Mouse (Mus musculus): ENCODE measurements around the gene Cspg4. TPM values are rescaled to one million over a fixed set of nuclear protein-coding genes. Genes with fewer than 3 reads are reported as not detected.

The Cspg4 gene
- 21.3 and 24.9 TPM in 2 replicates for polyA plus RNA-seq (2012; rRNA removed)

DNA sequence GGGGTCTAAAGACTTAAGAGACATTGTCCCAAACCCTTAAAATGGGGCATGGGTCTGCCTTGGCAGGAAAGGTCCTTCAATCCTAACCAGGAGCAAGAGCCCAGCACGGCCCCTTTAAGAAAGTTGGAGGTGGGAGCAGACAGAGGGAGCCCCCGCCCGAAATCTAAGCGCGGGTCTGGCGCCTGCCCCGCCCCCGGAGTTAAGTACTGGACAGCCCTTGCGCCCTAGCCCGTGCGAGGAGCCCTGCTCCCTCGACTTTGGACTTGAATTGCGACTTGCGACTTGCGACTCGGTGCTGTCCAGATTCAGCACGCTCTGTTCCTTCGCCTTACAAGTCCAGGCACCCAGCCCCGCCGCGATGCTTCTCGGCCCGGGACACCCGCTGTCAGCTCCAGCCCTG, at the start of gene Cspg4:
Cspg4 (plus strand) TSS at position 202 of the 400 bp plus-strand sequence.

GRCm38 (mm10) chr9:56864216-56864729, 560 bp upstream of the Cspg4 start, which contains the start of gene Odf3l1:
TSS of gene Odf3l1 (minus strand) at chr9:56864679.

DNA sequence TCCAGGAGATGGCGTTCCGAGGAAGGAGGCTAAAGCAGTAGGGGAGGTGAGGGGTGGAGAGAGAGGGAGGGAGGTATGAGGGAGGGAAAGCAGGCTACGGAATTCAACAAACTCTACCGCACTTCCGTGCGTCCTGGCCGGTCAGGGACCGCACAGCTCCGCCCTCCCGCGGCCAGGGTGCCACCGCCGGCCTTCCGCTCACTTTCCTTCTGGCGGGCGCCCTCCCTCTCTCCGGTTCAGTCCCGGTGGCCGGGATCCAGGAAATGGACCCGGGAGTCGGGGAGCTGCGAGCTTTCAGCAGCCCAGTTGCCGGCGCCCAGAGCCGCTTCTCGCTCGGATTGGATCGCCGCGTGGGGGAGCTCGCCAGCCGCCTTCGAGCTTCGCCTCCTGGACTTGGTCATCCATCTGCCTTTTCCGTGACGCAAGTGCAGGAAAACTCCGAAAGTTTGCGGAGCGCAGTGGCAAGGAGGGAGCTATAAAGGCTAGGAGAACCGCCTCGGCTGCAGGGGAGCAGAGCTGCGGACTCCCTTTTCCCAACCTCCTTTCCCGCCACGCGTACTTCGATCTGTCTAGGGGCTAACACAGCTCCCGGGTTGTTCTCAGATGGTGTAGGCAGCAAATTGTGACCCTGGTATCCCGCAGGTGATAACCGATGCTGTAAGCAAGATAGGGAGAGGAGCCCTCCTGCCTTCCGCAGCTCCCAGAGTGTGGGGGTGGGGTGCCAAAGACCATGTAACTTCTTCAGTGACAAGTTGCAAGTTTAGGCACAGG, 63.4 kb downstream of the Cspg4 start, which contains the start of gene Snx33:
Snx33 (minus strand) TSS at position 331 of the 771 bp plus-strand sequence.

DNA sequence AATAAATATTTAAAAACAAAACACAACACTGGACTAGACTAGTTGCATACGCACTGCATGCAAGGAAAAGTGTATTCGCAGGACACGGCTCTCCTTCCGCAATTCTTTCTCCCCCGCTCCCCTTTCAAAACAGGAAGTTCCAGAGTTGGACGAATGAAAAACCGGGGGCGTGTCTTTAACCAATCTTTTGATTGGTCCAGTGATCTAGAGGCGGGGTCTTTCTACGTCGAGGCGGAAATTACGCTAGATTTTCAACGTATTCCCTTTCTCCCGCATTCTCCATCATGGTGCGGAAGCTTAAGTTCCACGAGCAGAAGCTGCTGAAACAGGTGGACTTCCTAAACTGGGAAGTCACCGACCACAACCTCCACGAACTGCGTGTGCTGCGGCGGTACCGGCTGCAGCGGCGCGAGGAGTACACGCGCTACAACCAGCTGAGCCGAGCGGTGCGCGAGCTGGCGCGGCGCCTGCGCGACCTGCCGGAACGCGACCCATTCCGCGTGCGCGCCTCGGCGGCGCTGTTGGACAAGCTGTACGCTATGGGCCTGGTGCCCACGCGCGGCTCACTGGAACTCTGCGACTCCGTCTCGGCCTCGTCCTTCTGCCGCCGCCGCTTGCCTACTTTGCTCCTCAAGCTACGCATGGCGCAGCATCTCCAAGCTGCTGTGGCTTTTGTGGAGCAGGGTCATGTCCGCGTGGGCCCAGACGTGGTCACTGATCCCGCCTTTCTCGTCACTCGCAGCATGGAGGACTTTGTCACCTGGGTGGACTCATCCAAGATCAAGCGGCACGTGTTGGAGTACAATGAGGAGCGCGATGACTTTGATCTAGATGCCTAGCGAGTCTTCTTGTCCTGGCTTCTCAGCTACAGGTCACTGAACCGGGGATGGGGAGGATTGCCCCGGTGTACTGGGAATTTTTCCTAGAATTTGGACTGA, 72.7 kb downstream of the Cspg4 start, which contains the start of gene Imp3:
Imp3 (plus strand) TSS at position 253 of the 938 bp plus-strand sequence.

Other genes starting within 250 kb of the Cspg4 start
- gene Lingo1, start 68.6 kb upstream of the Cspg4 start, polyA plus RNA-seq (2012; rRNA removed), result 1.7 TPM in 2 replicates
- 2.1 and 4.2 TPM in 2 replicates for gene Odf3l1, start 354 bp upstream of the Cspg4 start, polyA plus RNA-seq (2012; rRNA removed)
- gene Snx33, start 63.3 kb downstream of the Cspg4 start, polyA plus RNA-seq (2012; rRNA removed), result 10.7 and 11.0 TPM in 2 replicates
- gene Imp3, start 72.4 kb downstream of the Cspg4 start, polyA plus RNA-seq (2012; rRNA removed), result 268 and 290 TPM in 2 replicates
- 3.6 and 4.6 TPM in 2 replicates for gene Snupn, start 85.8 kb downstream of the Cspg4 start, polyA plus RNA-seq (2012; rRNA removed)
- 49.5 and 57.0 TPM in 2 replicates for gene Ptpn9, start 129.9 kb downstream of the Cspg4 start, polyA plus RNA-seq (2012; rRNA removed)
- gene Sin3a, start 207.0 kb downstream of the Cspg4 start, polyA plus RNA-seq (2012; rRNA removed), result 45.3 and 68.3 TPM in 2 replicates

Measured in colon, adult 2 months (tissue).